Mouse (Mus musculus) limb, embryonic 15.5 days (tissue): ENCODE data around the gene Jph3. TPM values are rescaled to one million over a fixed set of nuclear protein-coding genes. Genes with fewer than 3 reads are reported as not detected.

ENCODE experiments used
- ATAC-seq: fragments of 200-750 bp; cut with Nextera tagmentation; 2 replicates; pipeline ENCODE4 v1.8.0; 2017; ENCODE audit warnings: low read depth, moderate TSS enrichment; ENCODE audit not compliant: insufficient number of reproducible peaks, low FRiP score, low TSS enrichment
- H3K27ac ChIP-seq: fragments of 300-500 bp; sonication (generic); 2 replicates; pipeline ENCODE4 v1.5.1; 2015; ENCODE audit warnings: moderate library complexity, mild to moderate bottlenecking, inconsistent platforms
- H3K27me3 ChIP-seq: fragments of 300-500 bp; sonication (generic); 2 replicates; pipeline ENCODE4 v1.6.1; 2015; ENCODE audit warnings: inconsistent platforms
- H3K36me3 ChIP-seq: fragments of 300-500 bp; sonication (generic); 2 replicates; pipeline ENCODE4 v1.6.1; 2015; ENCODE audit warnings: inconsistent platforms
- H3K4me1 ChIP-seq: fragments of 300-500 bp; sonication (generic); 2 replicates; pipeline ENCODE4 v1.6.1; 2015; ENCODE audit warnings: inconsistent platforms
- H3K4me2 ChIP-seq: fragments of 300-500 bp; sonication (generic); 2 replicates; pipeline ENCODE4 v1.6.1; 2015; ENCODE audit warnings: mild to moderate bottlenecking, inconsistent platforms
- H3K4me3 ChIP-seq: fragments of 300-500 bp; sonication (generic); 2 replicates; pipeline ENCODE4 v1.5.1; 2015; ENCODE audit warnings: mild to moderate bottlenecking, inconsistent platforms
- H3K9ac ChIP-seq: fragments of 300-500 bp; sonication (generic); 2 replicates; pipeline ENCODE4 v1.6.1; 2015; ENCODE audit warnings: inconsistent platforms
- H3K9me3 ChIP-seq: fragments of 300-500 bp; sonication (generic); 2 replicates; pipeline ENCODE4 v1.6.1; 2016; ENCODE audit warnings: inconsistent platforms
- WGBS: fragments of 180-500 bp; shearing (Covaris S2); methylation state at CpG from one replicate; pipeline ENCODE4 v1.1.7; 2015; 5-methylcytosine and 5-hydroxymethylcytosine counted together
- polyA plus RNA-seq: library from polyadenylated mRNA; unstranded; fragments of >200 nt; fragmentation: Nextera tagmentation; extraction: Ambion mirVana; gene quantifications from 2 replicates; pipeline ENCODE4 v1.2.1, GENCODE M21; 2015

Jph3 gene
- polyA plus RNA-seq, 1 experiment from 2014 or later, result 0.49 TPM

DNA sequence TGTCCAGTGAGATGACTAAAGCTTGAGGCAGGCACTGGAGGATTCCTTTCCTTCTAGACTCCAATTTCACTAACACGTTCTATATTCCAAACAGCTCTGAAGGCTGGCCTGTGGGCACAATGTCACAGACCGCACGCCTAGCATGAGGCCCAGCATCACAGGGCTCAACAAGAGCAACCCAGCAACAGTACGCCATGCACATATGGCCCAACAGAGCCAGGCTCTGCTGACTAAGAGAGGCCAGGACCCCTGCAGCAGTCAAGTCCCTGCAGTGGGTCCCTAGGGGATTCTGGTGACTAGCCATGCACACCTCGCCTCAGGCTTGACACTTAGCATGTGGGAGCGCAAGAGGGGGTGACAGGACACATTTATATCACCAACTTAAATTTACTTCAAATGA lies 91.4 kb downstream of the Jph3 start:
- Histone ChIP-seq H3K9ac (no peak overlapping the region), H3K4me1 (no peaks in the 10 kb centered on the region), H3K4me3 (no peak overlapping the region), H3K9me3 (no peaks in the 10 kb centered on the region), H3K36me3 (peaks cover 36% of the 10 kb centered on the region), H3K27ac (no peak overlapping the region), H3K27me3 (no peaks in the 10 kb centered on the region), H3K4me2 (no peak overlapping the region)
- WGBS, result 90% methylated on average over 6 of the region's 6 CpGs
- no peak for ATAC-seq

DNA sequence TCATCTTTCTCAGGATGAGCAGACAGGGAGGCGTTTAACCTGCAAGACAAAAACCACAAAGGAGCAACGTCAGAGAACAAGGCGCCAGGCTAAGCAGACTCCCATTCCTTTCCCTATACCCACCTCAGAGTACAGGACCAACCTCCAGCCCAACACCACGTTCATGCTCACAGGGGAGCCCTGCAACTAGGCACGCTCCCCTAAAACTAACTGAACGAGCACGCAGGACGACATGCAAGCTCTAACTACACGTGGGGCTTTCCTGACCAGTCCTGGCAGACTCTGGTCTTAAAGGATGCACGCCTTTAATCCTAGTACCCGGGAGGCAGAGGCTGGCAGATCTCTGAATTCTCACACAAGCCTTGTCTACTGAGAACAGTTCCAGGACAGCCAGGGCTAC lies 91.9 kb downstream of the Jph3 start:
- 92% methylated on average over 11 of the region's 11 CpGs for WGBS
- Histone ChIP-seq H3K27ac (no peak overlapping the region), H3K9ac (no peak overlapping the region), H3K4me2 (no peak overlapping the region), H3K36me3 (peaks cover 33% of the 10 kb centered on the region), H3K27me3 (no peaks in the 10 kb centered on the region), H3K4me1 (no peaks in the 10 kb centered on the region), H3K9me3 (no peaks in the 10 kb centered on the region), H3K4me3 (no peak overlapping the region)
- no peak for ATAC-seq

DNA sequence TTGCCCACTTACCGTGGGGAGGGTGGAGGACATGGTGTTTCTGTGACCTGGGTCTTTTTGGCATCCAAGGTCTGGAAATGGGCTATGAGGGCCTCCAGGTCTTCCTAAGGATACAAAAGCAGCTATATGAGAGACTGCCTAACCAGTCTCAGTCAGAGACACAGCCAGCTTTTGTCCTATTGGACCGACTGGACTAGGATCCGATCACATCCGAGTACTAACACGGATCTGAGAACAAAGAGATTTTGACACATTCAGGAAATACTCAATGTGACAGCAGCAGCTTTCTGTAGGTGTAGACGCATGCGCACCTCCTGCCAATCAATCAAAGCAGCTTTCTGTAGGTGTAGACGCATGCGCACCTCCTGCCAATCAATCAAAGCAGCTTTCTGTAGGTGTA lies 92.3 kb downstream of the Jph3 start:
- no peak overlapping the region for H3K27ac ChIP-seq
- H3K4me1 ChIP-seq, result no peaks in the 10 kb centered on the region
- 93% methylated on average over 9 of the region's 9 CpGs for WGBS
- H3K9me3 ChIP-seq, result no peaks in the 10 kb centered on the region
- no peak for ATAC-seq
- H3K9ac ChIP-seq, result no peak overlapping the region
- H3K36me3 ChIP-seq, result peaks cover 33% of the 10 kb centered on the region
- H3K27me3 ChIP-seq, result no peaks in the 10 kb centered on the region
- no peak overlapping the region for H3K4me2 ChIP-seq
- H3K4me3 ChIP-seq, result no peak overlapping the region

DNA sequence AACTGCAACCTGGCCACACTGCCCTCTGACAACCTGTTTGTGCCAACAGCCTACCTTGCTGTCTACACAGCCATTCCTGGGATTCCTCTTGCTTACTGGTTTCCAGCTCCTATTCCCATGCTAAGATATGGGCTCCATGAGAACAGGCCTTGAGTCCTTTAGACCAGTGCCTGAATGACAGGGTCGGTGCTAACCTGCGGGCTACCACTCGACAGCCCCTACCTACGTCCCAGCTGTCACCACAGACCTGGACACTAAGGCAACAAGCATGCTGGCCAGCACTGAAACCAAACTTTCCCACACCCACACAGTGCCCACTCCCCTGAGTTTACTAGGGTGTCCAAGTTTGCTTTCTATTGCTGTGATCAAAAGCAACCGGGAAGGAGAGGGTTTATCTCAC lies 98.3 kb downstream of the Jph3 start:
- Histone ChIP-seq H3K4me2 (peak overlapping the region; percentile 92; the same call in 1 of the 2 replicates), H3K27ac (no peak overlapping the region), H3K4me3 (0 out of 2 replicates have a peak overlapping the region, but pooled peaks have one; percentile 93), H3K27me3 (no peaks in the 10 kb centered on the region), H3K36me3 (no peaks in the 10 kb centered on the region), H3K4me1 (peaks cover 19% of the 10 kb centered on the region), H3K9me3 (no peaks in the 10 kb centered on the region), H3K9ac (no peak overlapping the region)
- WGBS, result 98% methylated on average over 5 of the region's 5 CpGs
- ATAC-seq, result no peak

DNA sequence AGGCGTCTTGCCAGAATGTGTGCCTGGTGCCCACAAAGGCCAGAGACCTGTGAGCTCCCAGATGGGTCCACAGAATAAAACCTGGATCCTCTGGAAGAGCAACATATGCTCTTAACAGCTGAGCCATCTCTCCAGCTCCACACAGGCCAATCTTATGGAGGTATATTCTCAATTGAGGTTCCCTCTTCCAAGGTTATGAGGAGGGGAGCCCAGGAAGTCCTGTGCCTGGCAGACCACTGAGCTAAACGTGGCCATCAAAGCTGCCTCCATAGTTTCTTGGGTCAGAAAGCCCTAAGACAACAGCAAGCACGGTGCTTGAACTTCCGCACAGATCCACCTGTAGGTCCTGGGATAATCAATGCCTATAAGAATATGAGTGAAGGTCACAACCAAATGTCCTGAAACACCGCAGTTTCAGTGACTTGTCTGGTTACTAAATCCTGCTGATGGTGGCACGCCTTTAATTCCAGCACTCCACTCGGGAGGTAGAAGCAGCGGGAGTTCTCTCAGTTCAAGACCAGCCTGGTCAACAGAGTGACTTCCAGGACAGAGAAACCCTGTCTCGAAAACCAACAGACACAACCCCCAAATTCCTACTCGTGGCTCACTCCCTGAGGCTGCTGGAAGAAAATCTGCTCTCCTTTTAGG lies 99.1 kb downstream of the Jph3 start:
- Histone ChIP-seq H3K4me1 (peaks cover 19% of the 10 kb centered on the region), H3K27ac (no peak overlapping the region), H3K27me3 (no peaks in the 10 kb centered on the region), H3K9ac (peak overlapping the region; percentile 82), H3K36me3 (no peaks in the 10 kb centered on the region), H3K9me3 (no peaks in the 10 kb centered on the region), H3K4me2 (peak overlapping the region; percentile 92), H3K4me3 (peak overlapping the region; percentile 93)
- no peak for ATAC-seq
- 34% methylated on average over 10 of the region's 10 CpGs for WGBS

DNA sequence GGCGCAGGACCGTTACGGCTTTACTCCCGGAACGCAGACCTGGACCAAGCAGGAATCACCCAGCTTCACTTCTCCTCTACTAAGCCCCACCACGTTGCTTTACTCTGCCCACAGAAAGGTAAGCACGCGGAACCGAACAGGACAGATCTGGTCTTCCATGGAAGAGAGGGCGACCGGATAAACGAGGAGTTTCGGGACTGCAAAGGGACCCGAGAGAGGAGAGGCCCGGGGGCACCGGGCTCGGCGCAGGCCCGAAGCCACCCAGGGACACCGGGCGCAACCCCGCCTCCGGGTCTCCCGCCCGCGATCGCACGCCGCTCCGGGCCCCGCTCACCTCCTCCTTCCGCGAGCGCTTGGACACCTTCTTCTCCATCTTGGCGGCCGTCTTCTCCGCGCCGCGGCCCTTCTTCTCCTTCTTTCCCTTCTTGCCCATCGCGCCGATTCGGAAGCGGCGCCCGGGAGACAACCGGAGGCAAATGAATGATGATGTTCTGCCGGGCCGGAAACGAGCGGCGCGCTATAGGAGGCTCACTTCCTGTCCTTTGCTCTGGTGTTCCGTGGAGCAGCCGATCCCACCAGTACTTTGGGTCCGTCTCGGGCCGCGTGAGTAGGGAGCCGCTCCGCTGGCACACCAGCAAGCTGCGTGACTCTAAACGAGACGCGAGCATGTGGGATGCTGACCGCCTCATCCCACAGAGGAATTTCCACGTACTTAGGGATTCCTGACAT lies 99.8 kb downstream of the Jph3 start, which contains the start of gene Klhdc4:
Gene Klhdc4, minus strand, starts transcription at position 522 of the 729 bp plus-strand sequence.
- Histone ChIP-seq H3K27me3 (no peaks in the 10 kb centered on the region), H3K9ac (peak within 1 kb of the TSS; percentile 82), H3K27ac (peak within 1 kb of the TSS; percentile 50), H3K36me3 (no peaks in the 10 kb centered on the region), H3K4me2 (peak within 1 kb of the TSS; percentile 92), H3K4me3 (peak within 1 kb of the TSS; percentile 93), H3K4me1 (peaks cover 19% of the 10 kb centered on the region), H3K9me3 (no peaks in the 10 kb centered on the region)
- WGBS, result under 1% methylated on average over 68 of the region's 68 CpGs
- peak; percentile 94; the same call in 1 of the 2 replicates for ATAC-seq

DNA sequence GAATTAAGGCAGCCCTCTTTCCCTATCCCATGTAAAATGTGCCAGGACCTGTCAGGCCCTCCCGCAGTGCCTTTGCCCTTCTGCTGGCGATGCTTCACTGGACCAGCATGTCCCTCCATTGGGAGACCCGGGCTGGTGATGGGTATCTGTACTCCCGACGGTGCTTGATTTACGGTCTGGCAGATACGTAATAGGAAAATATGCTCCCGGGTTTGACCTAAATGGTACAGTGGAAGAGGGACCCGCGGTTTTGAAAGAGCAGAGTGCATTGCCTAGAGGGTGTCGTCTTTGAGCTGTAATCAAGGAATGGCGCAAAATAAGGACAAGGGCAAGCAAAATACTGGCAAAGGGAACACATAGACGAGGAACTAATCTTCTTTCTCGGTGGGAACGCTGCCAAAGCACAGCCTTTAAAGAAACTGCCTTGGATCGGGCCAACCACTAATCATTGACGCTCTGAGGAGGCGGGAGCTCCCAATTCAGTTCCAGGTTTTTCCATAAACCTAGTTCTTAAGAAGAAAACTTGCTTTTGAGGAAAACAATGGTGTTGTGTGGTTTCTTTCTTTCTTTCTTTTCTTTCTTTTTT lies 100.4 kb downstream of the Jph3 start:
- H3K4me3 ChIP-seq, result peak overlapping the region; percentile 93
- peaks cover 19% of the 10 kb centered on the region for H3K4me1 ChIP-seq
- H3K4me2 ChIP-seq, result peak overlapping the region; percentile 92
- H3K9ac ChIP-seq, result peak overlapping the region; percentile 82
- H3K9me3 ChIP-seq, result no peaks in the 10 kb centered on the region
- no peaks in the 10 kb centered on the region for H3K36me3 ChIP-seq
- H3K27ac ChIP-seq, result 0 out of 2 replicates have a peak overlapping the region, but pooled peaks have one; percentile 50
- H3K27me3 ChIP-seq, result no peaks in the 10 kb centered on the region
- 20% methylated on average over 18 of the region's 18 CpGs for WGBS
- ATAC-seq, result peak; percentile 69; the same call in 1 of the 2 replicates

DNA sequence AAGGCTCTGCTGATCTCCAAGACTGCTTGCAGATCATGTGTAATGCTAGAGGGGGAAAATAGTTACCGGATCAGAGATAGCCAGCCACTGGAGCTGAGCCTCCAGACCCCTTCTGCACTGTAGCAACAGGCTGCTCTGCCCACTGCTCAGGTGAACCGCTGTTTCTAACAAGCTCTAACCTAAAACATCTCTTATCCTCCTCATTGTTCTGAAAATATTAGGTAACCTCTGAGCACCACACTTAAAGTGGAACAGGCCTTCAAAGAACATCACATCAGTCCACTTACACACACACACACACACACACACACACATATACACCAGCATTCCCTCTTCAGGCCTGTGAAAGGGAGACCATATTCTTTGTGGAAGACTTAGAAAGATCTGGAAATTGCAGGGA lies 102.6 kb downstream of the Jph3 start:
- H3K4me2 ChIP-seq, result no peak overlapping the region
- ATAC-seq, result no peak
- H3K4me3 ChIP-seq, result no peak overlapping the region
- H3K36me3 ChIP-seq, result no peaks in the 10 kb centered on the region
- no peaks in the 10 kb centered on the region for H3K27me3 ChIP-seq
- WGBS, result 77% methylated on average over 2 of the region's 2 CpGs
- no peak overlapping the region for H3K27ac ChIP-seq
- no peaks in the 10 kb centered on the region for H3K9me3 ChIP-seq
- H3K9ac ChIP-seq, result no peak overlapping the region
- peaks cover 19% of the 10 kb centered on the region for H3K4me1 ChIP-seq

DNA sequence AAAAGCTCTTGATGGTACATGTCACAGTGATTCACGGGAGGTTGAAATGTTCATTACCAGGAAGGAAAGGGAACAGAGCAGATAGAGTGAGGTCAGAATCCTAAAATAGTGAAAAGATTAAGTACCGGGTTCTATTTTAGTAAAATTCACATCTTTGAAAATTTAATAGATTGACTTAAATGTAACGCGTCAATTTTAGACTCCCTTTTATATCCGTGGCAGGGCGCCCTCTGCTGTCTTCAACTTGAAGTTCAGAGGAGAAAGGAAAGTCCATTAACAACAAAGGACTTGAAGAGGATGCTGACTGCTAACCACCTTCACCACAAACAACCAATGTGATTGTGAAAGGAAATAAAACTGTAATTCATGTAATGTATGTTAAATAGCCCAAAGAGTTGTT lies 103.1 kb downstream of the Jph3 start:
- H3K4me3 ChIP-seq, result no peak overlapping the region
- peaks cover 19% of the 10 kb centered on the region for H3K4me1 ChIP-seq
- no peak overlapping the region for H3K4me2 ChIP-seq
- H3K27me3 ChIP-seq, result no peaks in the 10 kb centered on the region
- no peaks in the 10 kb centered on the region for H3K36me3 ChIP-seq
- no peak overlapping the region for H3K9ac ChIP-seq
- WGBS, result 18% methylated on average over 6 of the region's 6 CpGs
- H3K9me3 ChIP-seq, result no peaks in the 10 kb centered on the region
- H3K27ac ChIP-seq, result no peak overlapping the region
- ATAC-seq, result no peak

DNA sequence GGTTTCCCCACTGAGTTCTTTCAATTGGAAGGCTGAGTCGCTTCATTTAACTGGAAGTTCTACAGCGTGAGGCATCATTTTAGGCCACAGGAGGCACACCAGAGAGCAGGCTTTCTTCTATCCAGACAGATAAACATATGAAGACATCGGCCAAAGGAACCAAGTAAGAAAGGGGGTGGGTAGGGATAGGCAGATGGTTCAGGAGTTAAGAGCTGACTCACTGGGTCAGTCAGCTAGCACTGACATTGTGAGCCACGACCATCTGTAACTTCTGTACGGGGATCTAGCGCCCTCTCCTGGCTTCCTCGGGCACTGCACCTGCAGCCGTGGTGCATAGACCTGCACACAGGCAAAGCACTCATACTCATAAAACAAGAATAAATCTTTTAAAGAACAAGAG lies 111.8 kb downstream of the Jph3 start:
- Histone ChIP-seq H3K9ac (no peak overlapping the region), H3K36me3 (no peaks in the 10 kb centered on the region), H3K4me3 (no peak overlapping the region), H3K4me2 (no peak overlapping the region), H3K27ac (no peak overlapping the region), H3K27me3 (no peaks in the 10 kb centered on the region), H3K9me3 (no peaks in the 10 kb centered on the region), H3K4me1 (no peaks in the 10 kb centered on the region)
- no peak for ATAC-seq
- WGBS, result 56% methylated on average over 8 of the region's 8 CpGs

DNA sequence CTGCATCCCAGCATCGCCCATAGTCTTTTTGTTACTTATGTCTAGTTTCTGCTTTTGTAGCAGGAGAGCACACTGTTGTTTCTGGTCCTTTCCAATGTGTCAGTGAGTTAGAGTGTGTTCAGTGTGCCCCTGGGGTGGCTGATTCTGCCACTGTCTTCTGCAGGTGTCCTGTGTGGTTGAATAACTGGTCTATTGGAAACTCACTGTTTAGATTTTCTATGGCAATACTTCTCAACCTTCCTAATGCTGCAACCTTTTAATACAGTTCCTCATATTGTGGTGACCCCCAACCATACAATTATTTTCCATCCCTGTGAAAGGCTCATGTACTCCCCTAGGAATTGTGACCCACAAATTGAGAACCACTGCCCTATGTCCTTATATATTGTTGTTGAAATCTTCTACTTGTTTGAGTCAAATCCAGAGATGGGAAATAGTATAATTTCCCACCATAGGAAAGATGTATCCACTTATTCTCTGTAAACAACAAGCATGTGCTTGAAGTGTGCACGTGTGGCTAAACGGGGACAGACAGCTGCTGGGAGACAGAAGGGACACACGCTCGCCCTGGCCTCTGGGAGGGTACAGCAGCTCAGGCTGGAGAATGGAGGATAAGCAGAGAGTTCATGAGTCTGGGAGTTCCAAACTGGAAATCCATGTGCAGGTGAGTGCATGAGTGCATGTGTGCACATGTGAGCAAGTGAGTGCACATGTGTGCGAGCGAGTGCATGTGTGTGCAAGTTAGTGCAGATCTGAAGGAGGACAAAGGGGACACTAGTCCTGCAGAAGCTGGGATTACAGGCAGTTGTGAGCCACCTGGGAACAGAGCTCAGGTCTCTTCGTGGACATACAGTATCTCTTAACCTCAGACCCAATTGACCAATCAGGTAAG lies 112.9 kb downstream of the Jph3 start:
- Histone ChIP-seq H3K9ac (no peak overlapping the region), H3K4me2 (no peak overlapping the region), H3K4me3 (no peak overlapping the region), H3K27me3 (no peaks in the 10 kb centered on the region), H3K36me3 (no peaks in the 10 kb centered on the region), H3K4me1 (no peaks in the 10 kb centered on the region), H3K27ac (no peak overlapping the region), H3K9me3 (no peaks in the 10 kb centered on the region)
- WGBS, result 84% methylated on average over 8 of the region's 8 CpGs
- no peak for ATAC-seq
